Mouse (Mus musculus): ENCODE results near the gene Ifitm2.

DNA sequence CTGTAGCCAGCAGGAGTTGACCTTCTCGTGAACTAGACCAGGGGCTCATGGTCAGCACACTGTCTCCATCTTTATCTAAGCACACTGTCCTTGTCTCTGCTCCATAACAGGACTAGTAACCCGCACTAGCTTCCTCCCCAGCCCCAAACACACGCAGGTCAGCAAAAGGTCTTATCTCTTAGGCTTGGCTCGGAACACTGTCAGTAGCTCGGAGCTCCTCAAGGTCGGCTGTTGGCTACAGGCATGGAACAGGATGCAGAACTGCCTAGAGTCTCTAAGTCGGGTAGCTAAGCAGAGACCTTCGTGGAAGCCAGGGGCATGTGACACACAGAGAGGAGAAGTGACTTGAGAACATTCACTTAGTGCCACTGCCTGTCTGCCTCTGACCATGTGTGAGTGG is 7.6 kb downstream of the Ifitm2 start:
- TF ChIP-seq CTCF (IDR thresholded peaks at IDR 0.05; ENCODE audit: extremely low read depth, insufficient read depth, low read length) (no peak), POLR2A (IDR thresholded peaks at IDR 0.05; ENCODE audit: extremely low read depth, insufficient read depth, low read length) (no peak)
